Mouse (Mus musculus) ES-Bruce4 (cell line): ENCODE data around the gene Tmem265.

ENCODE experiments used
- CTCF ChIP-seq: IDR thresholded peaks from one replicate; pipeline ENCODE4 v1.8.1; 2011; ENCODE audit warnings: low read depth, low read length
- EP300 ChIP-seq: IDR thresholded peaks from 2 replicates; pipeline ENCODE4 v1.6.1; 2011; ENCODE audit warnings: low read depth, low read length; ENCODE audit not compliant: insufficient read depth
- POLR2A ChIP-seq: IDR thresholded peaks from one replicate; pipeline ENCODE4 v1.8.1; 2011; ENCODE audit warnings: low read length; ENCODE audit not compliant: insufficient read depth

GRCm38 (mm10) chr7:127561340-127561858 is at the start of gene Tmem265:
- TF ChIP-seq CTCF (no peak), POLR2A (no peak), EP300 (no peak)
